Mouse (Mus musculus) liver, embryonic 11.5 days (tissue): ENCODE measurements at regions not wholly inside any gene's neighbourhood (a gene's known extent, or its start where the extent isn't known, plus 50 kb on each side); places are given as distances from the start of the nearest gene placed in this dataset.
"Not testable (repeated sequence)": the region's sequence is repeated elsewhere in the genome, so short reads cannot be mapped to it uniquely, and the experiment has no call there.

ENCODE experiments used
- ATAC-seq: fragments of 200-750 bp; cut with Nextera tagmentation; replicated peaks from 2 replicates; pipeline ENCODE4 v1.8.0; 2017; ENCODE audit warnings: moderate number of reproducible peaks, mild to moderate bottlenecking, moderate TSS enrichment, moderate library complexity; ENCODE audit not compliant: low FRiP score
- DNase-seq: peaks from one replicate; pipeline ENCODE4 v3.0.0-alpha.2; 2017; ENCODE audit warnings: low spot score
- H3K27ac ChIP-seq: fragments of 300-500 bp; sonication (generic); 2 replicates; pipeline ENCODE4 v1.5.1; 2014; ENCODE audit warnings: mild to moderate bottlenecking, low read depth, low read length, control low read depth
- H3K27me3 ChIP-seq: fragments of 300-500 bp; sonication (generic); replicated peaks from 2 replicates; pipeline ENCODE4 v1.6.1; 2014; ENCODE audit warnings: low read length, mixed read lengths; ENCODE audit not compliant: control insufficient read depth, insufficient read depth
- H3K36me3 ChIP-seq: fragments of 300-500 bp; sonication (generic); 2 replicates; pipeline ENCODE4 v1.6.1; 2014; ENCODE audit warnings: mild to moderate bottlenecking, low read length, moderate library complexity, mixed read lengths; ENCODE audit not compliant: control insufficient read depth, insufficient read depth
- H3K4me1 ChIP-seq: fragments of 300-500 bp; sonication (generic); replicated peaks from 2 replicates; pipeline ENCODE4 v1.6.1; 2014; ENCODE audit warnings: low read length, mixed read lengths; ENCODE audit not compliant: control insufficient read depth, insufficient read depth
- H3K4me2 ChIP-seq: fragments of 300-500 bp; sonication (generic); 2 replicates; pipeline ENCODE4 v1.6.1; 2014; ENCODE audit warnings: mild to moderate bottlenecking, control low read depth, moderate library complexity
- H3K4me3 ChIP-seq: fragments of 300-500 bp; sonication (generic); 2 replicates; pipeline ENCODE4 v1.5.1; 2014; ENCODE audit warnings: low read depth, low read length, control low read depth
- H3K9ac ChIP-seq: fragments of 300-500 bp; sonication (generic); 2 replicates; pipeline ENCODE4 v1.6.1; 2014; ENCODE audit warnings: low read depth, low read length, control low read depth
- H3K9me3 ChIP-seq: fragments of 300-500 bp; sonication (generic); 2 replicates; pipeline ENCODE4 v1.6.1; 2016; ENCODE audit warnings: low read length, inconsistent platforms, mixed read lengths; ENCODE audit not compliant: control insufficient read depth
- WGBS: fragments of 180-500 bp; shearing (Covaris S2); extraction: QIAGEN DNeasy Blood & Tissue Kit; methylation state at CpG from one replicate; pipeline ENCODE4 v1.1.7; 2014; 5-methylcytosine and 5-hydroxymethylcytosine counted together

DNA sequence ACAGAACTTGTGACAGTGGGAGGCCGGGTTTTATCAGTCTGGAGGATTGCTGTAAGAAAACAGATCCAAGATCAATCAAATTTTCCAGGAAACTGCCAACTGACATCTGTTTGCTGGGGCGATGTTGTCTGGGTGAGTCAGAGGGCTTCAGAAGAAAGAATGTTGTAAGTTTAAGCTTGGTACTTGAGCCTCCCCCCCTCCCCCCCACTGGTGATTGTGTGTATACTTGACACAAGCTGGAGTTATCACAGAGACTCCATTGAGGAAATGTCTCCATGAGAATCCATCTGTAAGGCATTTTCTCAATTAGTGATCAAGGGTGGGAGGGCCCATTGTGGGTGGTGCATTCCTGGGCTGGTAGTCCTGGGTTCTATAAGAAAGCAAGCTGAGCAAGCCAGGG, 226.9 kb downstream of the Cd47 start:
- Histone ChIP-seq H3K4me2 (no peak overlapping the region), H3K27me3 (no peaks in the 10 kb centered on the region), H3K4me1 (peaks cover 6% of the 10 kb centered on the region), H3K9me3 (no peaks in the 10 kb centered on the region), H3K27ac (no peak overlapping the region), H3K4me3 (no peak overlapping the region), H3K9ac (no peak overlapping the region), H3K36me3 (no peaks in the 10 kb centered on the region)
- DNase-seq (no peak), ATAC-seq (0 out of 2 replicates have a peak, but pooled peaks have one; percentile 23)
- WGBS, result 16% methylated on average over 2 of the region's 2 CpGs

DNA sequence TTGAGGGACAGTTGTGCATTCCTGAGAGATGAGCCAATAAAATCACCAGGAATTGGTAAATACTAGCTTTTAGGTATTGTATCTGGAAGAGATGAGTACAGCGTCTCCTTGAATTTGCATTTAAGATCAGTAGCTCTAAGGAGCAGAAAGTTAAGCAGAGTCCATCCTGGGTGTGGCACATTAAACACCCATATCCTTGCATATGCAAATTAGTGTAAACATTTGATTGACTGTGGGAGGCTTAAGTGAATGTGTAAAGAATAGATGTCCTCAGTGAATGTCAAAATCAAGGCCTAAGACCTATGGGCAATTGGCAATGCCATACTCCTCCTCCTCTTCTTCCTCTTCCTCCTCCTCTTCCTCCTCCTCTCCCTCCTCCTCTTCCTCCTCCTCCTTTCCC, 229.4 kb downstream of the Cd47 start:
- peaks cover 6% of the 10 kb centered on the region for H3K4me1 ChIP-seq

DNA sequence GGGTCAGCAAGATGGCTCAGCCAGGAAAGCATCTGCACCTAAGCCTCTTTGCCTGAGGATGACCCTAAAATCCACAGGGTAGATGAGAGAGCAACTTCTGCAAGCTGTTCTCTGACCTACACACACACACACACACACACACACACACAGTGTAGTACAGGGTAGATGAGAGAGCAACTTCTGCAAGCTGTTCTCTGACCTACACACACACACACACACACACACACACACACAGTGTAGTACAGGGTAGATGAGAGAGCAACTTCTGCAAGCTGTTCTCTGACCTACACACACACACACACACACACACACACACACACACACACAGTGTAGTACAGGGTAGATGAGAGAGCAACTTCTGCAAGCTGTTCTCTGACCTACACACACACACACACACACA, 230.0 kb downstream of the Cd47 start:
- DNase-seq, H3K9me3 ChIP-seq, H3K4me3 ChIP-seq, H3K4me1 ChIP-seq, H3K27ac ChIP-seq, H3K36me3 ChIP-seq, H3K9ac ChIP-seq, H3K27me3 ChIP-seq, H3K4me2 ChIP-seq: not testable (repeated sequence)
- peak; percentile 44; the same call in 1 of the 2 replicates for ATAC-seq

More for the DNA sequence above, 229.4 kb downstream of the Cd47 start:
- Histone ChIP-seq H3K9me3 (no peaks in the 10 kb centered on the region), H3K9ac (no peak overlapping the region), H3K27ac (no peak overlapping the region), H3K4me3 (no peak overlapping the region), H3K4me2 (no peak overlapping the region), H3K27me3 (no peaks in the 10 kb centered on the region), H3K36me3 (no peaks in the 10 kb centered on the region)
- 95% methylated on average over 1 of the region's 1 CpGs for WGBS
- DNase-seq (no peak), ATAC-seq (no peak)

DNA sequence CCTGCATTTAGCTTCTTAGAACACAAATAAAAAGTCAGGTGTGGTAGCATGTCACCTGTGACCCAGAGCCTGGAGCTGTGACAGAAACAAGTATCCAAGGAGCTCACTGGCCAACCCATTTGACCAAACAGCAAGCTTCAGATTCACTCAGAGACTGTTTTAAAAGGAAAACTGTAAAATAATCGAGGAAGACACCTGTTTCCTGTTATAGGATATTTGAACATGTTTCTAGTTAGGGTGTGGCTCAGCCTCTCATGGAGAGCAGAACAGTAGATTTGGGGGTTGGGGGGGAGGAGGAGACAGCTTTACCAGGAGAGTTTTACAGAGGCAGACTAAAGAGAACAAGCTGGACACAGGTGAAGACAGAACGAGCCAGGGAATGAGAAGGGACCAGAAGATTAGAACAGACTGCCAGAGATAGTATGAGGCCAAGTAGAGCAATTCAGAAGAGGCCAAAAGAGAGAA, 230.6 kb downstream of the Cd47 start:
- H3K9ac ChIP-seq, result no peak overlapping the region
- no peak overlapping the region for H3K4me3 ChIP-seq
- H3K27ac ChIP-seq, result no peak overlapping the region
- DNase-seq (no peak), ATAC-seq (peak; percentile 51; the same call in 1 of the 2 replicates)
- WGBS, result 35% methylated on average over 2 of the region's 2 CpGs
- H3K27me3 ChIP-seq, result no peaks in the 10 kb centered on the region
- no peaks in the 10 kb centered on the region for H3K36me3 ChIP-seq
- no peaks in the 10 kb centered on the region for H3K9me3 ChIP-seq
- no peak overlapping the region for H3K4me2 ChIP-seq
- H3K4me1 ChIP-seq, result peaks cover 6% of the 10 kb centered on the region

DNA sequence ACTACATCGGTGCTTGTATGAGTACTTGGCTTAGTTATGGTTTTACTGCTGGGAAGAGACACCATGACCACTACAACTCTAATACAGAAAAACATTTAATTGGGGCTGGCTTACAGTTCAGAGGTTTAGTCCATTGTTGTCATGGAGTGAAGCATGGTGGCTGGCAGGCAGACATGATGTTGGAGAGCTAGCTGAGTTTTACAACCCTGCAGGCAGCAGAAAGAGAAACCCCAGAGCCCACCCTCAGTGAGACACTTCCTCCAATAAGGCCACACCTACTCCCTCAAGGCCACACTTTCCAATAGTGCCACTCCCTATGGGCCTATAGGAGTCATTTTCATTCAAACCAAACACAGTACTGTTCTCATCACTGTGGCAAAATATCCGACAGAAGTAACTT, 232.5 kb downstream of the Cd47 start:
- H3K36me3 ChIP-seq, result no peaks in the 10 kb centered on the region
- H3K27ac ChIP-seq, result no peak overlapping the region
- H3K4me1 ChIP-seq, result 0 out of 2 replicates have a peak, but pooled peaks cover 3% of the 10 kb centered on the region
- no peaks in the 10 kb centered on the region for H3K27me3 ChIP-seq
- no peak overlapping the region for H3K4me2 ChIP-seq
- ATAC-seq (no peak), DNase-seq (no peak)
- WGBS, result 65% methylated on average over 2 of the region's 2 CpGs
- no peak overlapping the region for H3K4me3 ChIP-seq
- no peaks in the 10 kb centered on the region for H3K9me3 ChIP-seq
- no peak overlapping the region for H3K9ac ChIP-seq

DNA sequence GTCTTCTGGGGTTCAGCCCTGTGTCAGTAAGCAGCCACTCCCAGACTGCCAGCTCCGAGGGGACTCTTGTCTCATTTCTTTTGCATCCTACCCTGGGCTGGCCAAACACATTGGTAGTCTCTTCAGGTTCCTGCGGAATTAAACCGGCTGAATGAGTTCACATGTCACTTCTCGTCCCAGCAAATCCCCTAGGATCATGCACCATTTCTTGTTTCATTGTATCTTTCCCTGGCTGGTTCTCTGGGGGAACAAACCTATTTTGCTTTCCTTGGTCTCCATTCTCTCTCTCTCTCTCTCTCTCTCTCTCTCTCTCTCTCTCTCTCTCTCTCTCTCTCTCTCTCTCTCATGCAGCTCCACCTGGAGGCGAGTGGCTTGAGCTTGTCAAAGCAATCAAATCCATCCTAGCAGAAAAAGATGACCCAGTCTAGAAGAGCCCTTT, 236.0 kb downstream of the Cd47 start:
- H3K9ac ChIP-seq, result no peak overlapping the region
- no peaks in the 10 kb centered on the region for H3K36me3 ChIP-seq
- ATAC-seq, result no peak
- H3K4me2 ChIP-seq, result no peak overlapping the region
- H3K9me3 ChIP-seq, result no peaks in the 10 kb centered on the region
- no peak for DNase-seq
- H3K27me3 ChIP-seq, result no peaks in the 10 kb centered on the region
- 56% methylated on average over 5 of the region's 5 CpGs for WGBS
- no peak overlapping the region for H3K27ac ChIP-seq
- H3K4me1 ChIP-seq, result no peaks in the 10 kb centered on the region
- no peak overlapping the region for H3K4me3 ChIP-seq

DNA sequence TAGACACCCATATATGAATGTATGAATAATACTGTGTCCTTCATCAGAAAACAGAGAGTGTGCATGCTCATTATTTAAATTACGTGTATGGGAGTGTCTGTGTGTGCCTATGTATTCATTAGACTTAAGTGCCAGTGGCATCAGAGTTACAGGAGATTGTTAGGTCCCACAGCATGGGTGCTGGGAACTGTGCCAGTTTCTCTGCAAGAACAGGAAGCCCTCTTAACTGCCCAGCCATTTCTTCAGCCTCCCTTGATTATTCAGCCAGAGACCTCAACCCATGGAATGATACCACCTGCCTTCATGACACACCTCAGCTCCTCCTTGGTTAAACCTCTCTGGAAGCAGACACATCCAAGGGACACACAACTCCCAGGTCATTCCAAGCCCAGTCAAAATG, 243.8 kb downstream of the Cd47 start:
- Histone ChIP-seq H3K4me1 (no peaks in the 10 kb centered on the region), H3K27me3 (no peaks in the 10 kb centered on the region), H3K4me3 (no peak overlapping the region), H3K9me3 (no peaks in the 10 kb centered on the region), H3K9ac (no peak overlapping the region), H3K4me2 (no peak overlapping the region), H3K27ac (no peak overlapping the region), H3K36me3 (no peaks in the 10 kb centered on the region)
- ATAC-seq (no peak), DNase-seq (no peak)
- WGBS, result 82% methylated on average over 1 of the region's 1 CpGs

DNA sequence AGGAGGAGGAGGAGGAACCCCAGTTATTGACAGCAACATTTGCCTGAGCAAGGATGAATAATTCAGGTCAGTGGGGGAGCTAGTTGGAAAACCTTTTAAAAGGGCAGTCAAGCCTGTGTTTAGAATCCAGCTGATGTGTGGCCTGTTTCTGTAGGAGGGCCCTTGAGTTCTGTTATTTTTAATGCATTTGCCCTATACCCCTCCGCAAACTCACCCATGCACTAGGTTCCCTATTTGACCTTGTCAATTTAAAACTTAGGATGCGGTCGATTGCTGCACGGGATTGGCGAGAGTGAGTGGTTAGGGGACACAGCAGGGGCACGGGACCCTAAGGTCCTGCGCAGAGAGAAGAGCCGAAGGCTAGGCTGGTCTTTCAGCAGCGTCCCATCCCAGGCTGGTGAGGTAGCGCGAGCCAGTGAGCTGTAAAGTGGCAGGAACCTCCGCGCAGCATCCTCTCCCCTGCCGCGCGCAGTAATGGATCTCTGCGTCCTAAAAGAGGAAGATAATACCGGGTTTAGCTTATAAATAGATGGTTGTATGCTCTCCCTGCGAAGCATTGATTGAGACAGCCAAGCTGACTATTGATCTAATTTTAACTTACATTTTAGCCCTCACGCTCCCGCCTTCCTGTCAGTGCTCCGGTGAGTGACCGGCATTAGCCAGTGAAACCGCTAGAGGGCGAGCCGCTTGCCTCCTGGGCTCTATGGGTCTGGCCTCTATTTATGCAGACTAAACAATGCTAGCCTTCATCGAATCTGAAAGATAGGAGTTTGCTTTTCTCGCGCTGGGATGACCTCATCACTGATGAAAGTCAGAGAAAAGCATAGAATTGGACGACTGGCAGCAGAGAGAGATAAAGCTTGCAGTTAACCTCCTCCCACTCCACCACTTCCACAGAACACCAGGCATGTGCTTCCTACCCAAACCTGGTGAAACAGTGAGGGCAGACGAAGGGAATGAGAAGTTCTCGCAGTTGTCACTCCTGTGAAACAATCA, 245.5 kb downstream of the Cd47 start:
- no peaks in the 10 kb centered on the region for H3K9me3 ChIP-seq
- peak overlapping the region; percentile 42; the same call in 1 of the 2 replicates for H3K9ac ChIP-seq
- H3K27me3 ChIP-seq, result no peaks in the 10 kb centered on the region
- WGBS, result 9% methylated on average over 32 of the region's 32 CpGs
- DNase-seq (peak; percentile 69), ATAC-seq (peak; percentile 85)
- peak overlapping the region; percentile 46 for H3K4me3 ChIP-seq
- H3K27ac ChIP-seq, result no peak overlapping the region
- H3K36me3 ChIP-seq, result no peaks in the 10 kb centered on the region
- no peaks in the 10 kb centered on the region for H3K4me1 ChIP-seq
- peak overlapping the region; percentile 78 for H3K4me2 ChIP-seq

DNA sequence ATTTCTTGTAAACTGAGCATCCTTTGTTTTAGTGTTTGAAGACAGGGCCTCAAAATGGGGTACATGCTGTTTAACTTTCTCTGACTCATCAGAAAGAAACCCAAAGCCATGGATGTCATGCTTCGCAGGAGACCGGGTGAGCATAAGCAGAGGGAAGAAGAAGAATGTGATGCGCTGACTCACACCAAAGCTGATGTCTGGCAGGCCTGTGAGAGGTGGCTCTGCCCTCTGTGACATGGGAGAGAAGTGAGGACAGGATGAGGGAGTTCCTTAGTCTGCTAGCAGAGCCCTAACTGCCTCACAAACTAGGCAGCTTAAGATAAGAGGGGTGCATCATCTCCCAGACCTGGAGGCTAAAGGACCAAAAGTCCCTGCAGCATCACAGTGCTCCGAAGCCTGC, 263.2 kb downstream of the Cd47 start:
- no peak for ATAC-seq
- WGBS, result 64% methylated on average over 4 of the region's 4 CpGs

More for the DNA sequence above, 263.2 kb downstream of the Cd47 start:
- H3K27me3 ChIP-seq, result no peaks in the 10 kb centered on the region
- no peak overlapping the region for H3K4me2 ChIP-seq
- no peak overlapping the region for H3K27ac ChIP-seq
- H3K4me3 ChIP-seq, result no peak overlapping the region
- DNase-seq, result no peak
- H3K9me3 ChIP-seq, result no peaks in the 10 kb centered on the region
- no peak overlapping the region for H3K9ac ChIP-seq
- H3K4me1 ChIP-seq, result no peaks in the 10 kb centered on the region
- no peaks in the 10 kb centered on the region for H3K36me3 ChIP-seq
